Mouse (Mus musculus) cerebellum, postnatal 4 days (tissue): Measurements from ENCODE around the gene Krt33a.

ENCODE experiments used
- DNase-seq, 2 experiments: peaks; one replicate each; pipeline ENCODE4 v3.0.0; 2022; ENCODE audit warnings: low spot score in 2 of 2, mixed read lengths in 1 of 2

The Krt33a gene

DNA sequence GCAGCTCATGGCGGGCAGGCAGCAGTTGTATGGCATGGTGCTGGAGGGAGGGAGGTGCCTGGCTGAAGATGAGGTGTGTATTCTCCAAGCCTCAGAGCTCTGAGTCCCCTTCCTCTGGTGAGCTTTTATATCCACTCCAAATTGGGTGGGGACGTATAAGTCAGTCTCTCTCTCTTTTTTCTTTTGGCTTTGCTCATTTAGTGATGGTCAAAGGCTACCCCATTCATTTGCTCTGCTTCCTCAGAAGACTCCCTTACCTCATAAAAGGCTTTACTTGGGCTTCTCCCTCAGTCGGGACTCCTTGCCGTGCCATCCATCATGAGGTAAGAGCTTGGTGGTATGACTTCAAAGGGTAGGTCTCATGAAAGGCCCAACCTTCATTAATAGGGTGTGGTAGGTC, at the start of gene Krt33a:
TSS of gene Krt33a (minus strand) at position 101 of the 400 bp plus-strand sequence.
- DNase-seq = no peak

- DNase-seq = no peak
These were observed 42.9 kb upstream of the Krt33a start for GRCm38 (mm10) chr11:100058875-100059274.

GRCm38 (mm10) chr11:100055686-100056655, 40.0 kb upstream of the Krt33a start:
- DNase-seq = no peak

GRCm38 (mm10) chr11:100050451-100050850, 34.4 kb upstream of the Krt33a start, which contains the start of gene Krt31:
Gene Krt31, minus strand, starts transcription at chr11:100050551.
- DNase-seq = no peak

DNA sequence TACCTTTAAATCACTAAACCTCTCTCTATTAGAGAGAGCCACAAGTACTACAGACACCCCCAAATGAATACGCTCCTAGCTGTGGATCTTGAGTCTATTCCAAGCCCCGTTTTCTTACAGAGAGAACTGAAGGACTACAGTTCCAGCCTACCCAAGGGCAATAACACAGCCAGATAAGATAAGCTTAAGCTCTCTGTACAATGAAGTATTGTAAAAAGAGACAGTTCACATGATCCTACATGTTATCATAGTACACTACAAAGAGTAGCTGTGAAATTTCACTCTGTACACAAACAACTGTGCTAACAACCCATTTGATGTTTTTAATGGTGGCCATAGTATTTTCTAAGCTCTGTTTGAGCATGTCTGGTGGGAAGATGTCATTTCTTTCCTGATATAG, 31.2 kb upstream of the Krt33a start:
- DNase-seq = no peak

GRCm38 (mm10) chr11:100046303-100046866, 30.4 kb upstream of the Krt33a start:
- no peak for DNase-seq

GRCm38 (mm10) chr11:100041454-100041853, 25.4 kb upstream of the Krt33a start, which contains the start of gene Krt34:
Gene Krt34, minus strand, starts transcription at chr11:100041554.
- no peak for DNase-seq

DNA sequence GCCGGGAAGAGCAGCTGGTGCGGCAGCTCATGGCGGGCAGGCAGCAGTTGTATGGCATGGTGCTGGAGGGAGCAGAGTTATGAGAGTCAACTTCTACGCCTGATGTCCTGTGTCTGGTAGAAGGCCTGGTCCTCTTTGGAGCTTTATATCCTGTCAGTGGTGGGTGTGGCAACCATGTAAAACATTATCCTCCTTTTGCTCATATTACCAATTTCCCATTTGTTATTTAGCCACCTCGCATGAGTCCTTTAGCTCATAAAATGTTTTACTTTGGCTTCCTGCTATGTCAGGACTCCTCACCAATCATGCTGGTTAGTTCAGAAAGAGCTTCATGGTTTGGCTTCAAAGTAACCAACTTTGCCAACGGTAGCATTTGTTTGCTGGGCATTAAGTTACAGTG, 13.8 kb upstream of the Krt33a start, which contains the start of gene Krt33b:
TSS of gene Krt33b (minus strand) at position 101 of the 400 bp plus-strand sequence.
- DNase-seq = no peak

- no peak for DNase-seq
These were observed 5.4 kb upstream of the Krt33a start for GRCm38 (mm10) chr11:100021438-100021837.

- DNase-seq = no peak
These were observed 3.5 kb upstream of the Krt33a start for GRCm38 (mm10) chr11:100019466-100019865.

- DNase-seq = no peak
These were observed 2.3 kb downstream of the Krt33a start for GRCm38 (mm10) chr11:100013691-100014171.

GRCm38 (mm10) chr11:100010682-100011081, 5.3 kb downstream of the Krt33a start:
- no peak for DNase-seq

DNA sequence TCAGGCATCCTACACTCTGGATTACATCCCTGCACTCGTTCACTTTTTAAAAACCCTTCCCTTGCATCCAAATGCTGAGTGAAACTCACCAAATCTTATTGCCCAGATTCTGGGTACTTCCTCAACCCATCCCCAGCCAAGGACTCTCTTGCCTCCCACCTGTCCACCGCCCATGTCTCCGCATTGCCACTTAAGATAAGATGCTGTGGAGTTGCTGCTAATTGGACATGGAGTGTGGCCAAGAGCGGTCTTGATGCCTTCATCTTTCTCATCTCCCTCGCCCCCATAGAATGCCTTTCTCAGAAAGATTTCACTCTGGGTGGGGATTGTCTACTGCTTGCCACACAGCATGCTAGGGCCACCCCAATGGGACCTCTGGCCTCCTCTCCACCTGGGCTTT, 7.7 kb downstream of the Krt33a start:
- DNase-seq = no peak

DNA sequence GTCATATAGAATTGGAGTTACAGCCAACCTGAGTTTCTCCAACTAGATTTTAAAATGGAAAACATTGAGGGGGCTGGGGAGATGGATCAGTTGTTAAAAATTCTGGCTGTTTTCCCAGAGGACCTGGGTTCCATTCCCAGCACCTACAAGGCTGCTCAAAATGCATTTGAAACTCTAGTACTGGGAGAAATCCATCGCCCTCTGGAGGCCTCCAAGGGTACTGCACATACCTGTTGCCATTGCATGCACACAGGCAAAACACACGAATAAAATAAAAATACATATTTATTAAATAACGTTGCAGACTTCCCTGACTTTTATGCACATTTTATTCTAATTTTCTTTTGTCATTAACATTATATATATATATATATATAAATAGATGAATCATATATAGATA, 9.4 kb downstream of the Krt33a start:
- no peak for DNase-seq

GRCm38 (mm10) chr11:100005905-100006304, 10.1 kb downstream of the Krt33a start:
- DNase-seq = no peak

- peak in 1 of 2 experiments; percentile 50 for DNase-seq
These were observed 11.2 kb downstream of the Krt33a start for GRCm38 (mm10) chr11:100004846-100005245.

GRCm38 (mm10) chr11:99999091-99999490, 16.9 kb downstream of the Krt33a start:
- no peak for DNase-seq

- no peak for DNase-seq
These were observed 21.7 kb downstream of the Krt33a start for GRCm38 (mm10) chr11:99994384-99994661.

- DNase-seq = no peak
These were observed 22.2 kb downstream of the Krt33a start, which contains the start of gene Krtap17-1 for GRCm38 (mm10) chr11:99993620-99994383. Gene Krtap17-1, minus strand, starts transcription at chr11:99993994.

- DNase-seq = no peak
These were observed 25.4 kb downstream of the Krt33a start for GRCm38 (mm10) chr11:99990571-99990970.

GRCm38 (mm10) chr11:99989881-99990405, 26.1 kb downstream of the Krt33a start:
- no peak for DNase-seq

DNA sequence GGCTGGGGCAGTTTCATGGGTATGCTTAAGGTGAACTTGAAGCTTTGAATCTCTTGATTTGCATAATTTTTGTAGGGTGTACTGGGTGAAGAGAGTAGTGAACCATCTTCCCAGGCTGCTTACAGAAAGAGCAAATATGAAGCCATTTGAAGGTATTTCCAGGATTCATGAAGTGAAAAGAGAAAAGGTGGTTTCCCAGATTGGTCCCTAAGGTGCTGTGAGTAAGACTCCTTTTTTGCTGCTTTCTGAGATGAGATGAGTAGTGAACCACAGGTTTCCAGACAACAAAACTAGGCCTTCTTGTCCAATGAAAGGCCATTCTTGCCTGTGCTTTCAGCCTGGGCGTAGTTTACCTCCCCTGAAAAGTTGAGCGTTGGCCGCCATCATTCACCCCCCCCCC, 27.5 kb downstream of the Krt33a start:
- no peak for DNase-seq
